Mouse (Mus musculus): ENCODE measurements around the gene Samd4b. TPM values are rescaled to one million over a fixed set of nuclear protein-coding genes. Genes with fewer than 3 reads are reported as not detected.
"Not testable (repeated sequence)": the region's sequence is repeated elsewhere in the genome, so short reads cannot be mapped to it uniquely, and the experiment has no call there.

The Samd4b gene
- total and polyA plus RNA-seq, 2 experiments from 2014 or later: 19.7 to 60.5 TPM

DNA sequence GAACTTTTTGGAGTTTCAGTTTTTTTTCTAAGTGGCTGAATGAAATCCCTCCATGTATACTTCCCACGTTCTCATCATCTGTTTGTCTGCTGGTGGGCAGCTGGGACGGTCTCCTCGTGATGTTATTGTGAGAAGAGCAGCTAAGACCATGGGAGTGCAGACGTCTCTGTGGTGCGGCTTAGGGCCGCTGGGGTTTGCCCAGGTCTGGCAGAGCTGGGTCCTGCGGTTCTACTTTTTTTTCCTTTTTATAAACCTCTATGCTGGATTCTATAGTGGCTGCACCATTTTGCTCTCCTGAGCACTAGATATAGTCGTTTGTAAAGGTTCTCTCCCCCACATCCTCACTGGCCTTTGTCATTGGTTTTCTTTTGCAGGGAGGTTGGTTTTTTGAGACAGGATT lies 86.5 kb downstream of the Samd4b start:
- no peak for TF ChIP-seq CTCF (IDR thresholded peaks at IDR 0.05; ENCODE audit: low read depth)
- no peaks in the 10 kb centered on the region for H3K9me3 ChIP-seq (ENCODE audit: low read length)
- no peak overlapping the region for H3K4me2 ChIP-seq (ENCODE audit: low read depth, low read length)
- ATAC-seq (no peak), DNase-seq (ENCODE audit: low spot score) (no peak)
- H3K4me1 ChIP-seq (ENCODE audit: insufficient read depth, low read length): no peaks in the 10 kb centered on the region
- H3K9ac ChIP-seq (replicated peaks; ENCODE audit: low read length): no peak overlapping the region
- WGBS: 68% methylated on average over 8 of the region's 8 CpGs
- no peak overlapping the region for H3K27ac ChIP-seq
- H3K4me3 ChIP-seq (ENCODE audit: low read length): no peak overlapping the region
- no peaks in the 10 kb centered on the region for H3K27me3 ChIP-seq (ENCODE audit: insufficient read depth, low read length)
- no peaks in the 10 kb centered on the region for H3K36me3 ChIP-seq (ENCODE audit: insufficient read depth, low read length)

DNA sequence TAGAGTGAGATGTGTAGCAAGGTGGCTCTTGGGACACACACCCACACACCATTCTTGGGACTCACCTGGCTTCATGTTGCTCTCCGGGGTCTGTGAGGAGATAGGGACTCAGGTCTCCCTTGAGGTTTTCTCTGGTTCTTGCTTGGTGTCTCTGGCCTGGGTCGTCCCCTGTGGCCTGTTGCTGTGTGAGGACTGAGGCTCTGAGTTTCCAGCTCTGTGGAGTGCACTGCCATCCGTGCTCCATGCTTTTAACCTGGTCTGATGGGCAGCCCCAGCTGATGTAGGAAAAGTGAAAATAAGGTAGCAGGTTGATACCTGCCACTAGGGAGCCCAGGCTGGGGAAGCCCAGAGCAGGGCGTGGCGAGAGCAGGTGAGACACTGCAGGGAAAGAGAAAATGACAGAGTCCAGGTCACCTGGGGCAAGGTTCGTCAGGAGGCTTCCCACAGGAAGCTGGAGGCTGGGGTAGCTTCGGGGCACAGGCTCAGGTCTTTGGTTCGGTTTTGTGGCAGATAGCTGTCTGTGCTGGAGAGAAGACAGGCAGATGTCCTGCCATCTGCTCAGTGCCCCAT lies 87.5 kb downstream of the Samd4b start, which contains the start of gene Ifnl2:
Gene Ifnl2 (minus strand): TSS at position 51 of the 570 bp plus-strand sequence.
- not testable (repeated sequence) for H3K4me2 ChIP-seq (ENCODE audit: low read depth, low read length); ATAC-seq; H3K9ac ChIP-seq (replicated peaks; ENCODE audit: low read length); H3K9me3 ChIP-seq (ENCODE audit: low read length); H3K36me3 ChIP-seq (ENCODE audit: insufficient read depth, low read length); H3K4me3 ChIP-seq (ENCODE audit: low read length); H3K27me3 ChIP-seq (ENCODE audit: insufficient read depth, low read length); H3K27ac ChIP-seq; H3K4me1 ChIP-seq (ENCODE audit: insufficient read depth, low read length); DNase-seq (ENCODE audit: low spot score)
- WGBS: 62% methylated on average over 8 of the region's 8 CpGs

DNA sequence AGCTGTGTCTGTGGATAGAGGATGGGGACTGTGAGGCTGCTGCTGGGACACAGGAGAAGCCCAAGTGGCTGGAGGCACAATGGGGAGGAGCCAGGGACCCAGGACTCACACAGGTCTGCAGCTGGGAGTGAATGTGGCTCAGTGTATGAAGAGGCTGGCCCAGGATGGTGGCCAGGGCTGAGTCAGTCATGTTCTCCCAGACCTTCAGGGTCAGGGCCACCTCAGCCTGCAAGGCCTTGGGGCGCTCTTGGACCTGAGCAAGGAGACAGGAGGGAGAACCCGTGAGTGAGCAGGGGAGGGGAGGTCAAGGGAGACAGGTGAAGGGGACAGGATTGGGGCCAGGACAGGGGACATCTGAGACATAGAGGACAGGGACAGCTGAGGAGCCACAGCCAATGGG lies 88.8 kb downstream of the Samd4b start:
- not testable (repeated sequence) for H3K9ac ChIP-seq (replicated peaks; ENCODE audit: low read length); H3K9me3 ChIP-seq (ENCODE audit: low read length); ATAC-seq; H3K4me3 ChIP-seq (ENCODE audit: low read length); H3K27ac ChIP-seq; H3K4me2 ChIP-seq (ENCODE audit: low read depth, low read length); H3K27me3 ChIP-seq (ENCODE audit: insufficient read depth, low read length); H3K36me3 ChIP-seq (ENCODE audit: insufficient read depth, low read length); H3K4me1 ChIP-seq (ENCODE audit: insufficient read depth, low read length); DNase-seq (ENCODE audit: low spot score)
- WGBS: no CpG with 5 or more reads among the region's 2 CpGs

DNA sequence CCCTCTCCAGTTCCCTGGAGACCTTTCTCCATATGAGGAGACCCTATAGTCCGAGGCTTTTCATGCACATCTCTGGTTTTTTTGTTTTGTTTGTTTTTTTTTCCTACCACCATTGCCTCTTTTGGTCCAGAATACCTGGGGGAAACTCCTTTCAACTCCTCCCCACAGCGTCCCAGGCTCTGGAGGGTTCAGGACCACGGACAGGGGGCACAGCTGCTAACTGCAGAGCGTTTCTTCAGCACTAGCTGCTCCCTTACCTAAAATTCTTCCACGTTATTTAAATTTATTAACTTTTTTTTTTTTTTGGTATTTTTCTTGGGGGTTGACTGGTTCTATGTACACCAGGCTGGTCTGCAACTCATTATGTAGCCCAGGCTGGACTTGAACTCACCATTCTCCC lies 92.4 kb downstream of the Samd4b start:
- no peak for TF ChIP-seq CTCF (IDR thresholded peaks at IDR 0.05; ENCODE audit: low read depth)
- Histone ChIP-seq H3K27ac (no peak overlapping the region), H3K27me3 (ENCODE audit: insufficient read depth, low read length) (no peaks in the 10 kb centered on the region), H3K4me3 (ENCODE audit: low read length) (no peak overlapping the region), H3K4me2 (ENCODE audit: low read depth, low read length) (no peak overlapping the region), H3K36me3 (ENCODE audit: insufficient read depth, low read length) (no peaks in the 10 kb centered on the region), H3K9ac (replicated peaks; ENCODE audit: low read length) (no peak overlapping the region), H3K4me1 (ENCODE audit: insufficient read depth, low read length) (no peaks in the 10 kb centered on the region), H3K9me3 (ENCODE audit: low read length) (0 out of 2 replicates have a peak, but pooled peaks cover 3% of the 10 kb centered on the region)
- WGBS: 11% methylated on average over 5 of the region's 5 CpGs
- ATAC-seq (no peak), DNase-seq (ENCODE audit: low spot score) (no peak)

DNA sequence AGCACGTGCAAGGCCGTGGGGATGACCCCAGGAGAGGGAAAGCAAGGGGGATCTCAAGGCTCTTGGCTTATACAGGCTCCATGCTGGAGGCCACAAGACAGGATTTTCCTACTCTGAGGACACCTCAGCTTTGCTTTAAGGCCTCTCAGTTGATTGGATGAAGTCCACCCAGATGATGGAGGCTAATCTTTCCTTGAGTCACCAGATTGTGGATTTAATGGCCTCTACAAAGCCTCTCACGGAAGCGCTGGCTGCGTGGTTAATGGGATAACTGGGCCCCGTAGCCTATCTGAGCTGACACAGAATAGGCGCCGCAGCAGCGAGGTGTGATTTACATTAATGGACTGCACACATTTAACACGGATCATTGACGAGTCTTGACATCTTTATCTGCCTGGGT lies 102.5 kb downstream of the Samd4b start:
- 70% methylated on average over 11 of the region's 11 CpGs for WGBS
- Histone ChIP-seq H3K27ac (no peak overlapping the region), H3K4me1 (ENCODE audit: insufficient read depth, low read length) (no peaks in the 10 kb centered on the region), H3K36me3 (ENCODE audit: insufficient read depth, low read length) (no peaks in the 10 kb centered on the region), H3K4me2 (ENCODE audit: low read depth, low read length) (no peak overlapping the region), H3K9ac (replicated peaks; ENCODE audit: low read length) (no peak overlapping the region), H3K4me3 (ENCODE audit: low read length) (no peak overlapping the region), H3K9me3 (ENCODE audit: low read length) (no peaks in the 10 kb centered on the region), H3K27me3 (ENCODE audit: insufficient read depth, low read length) (no peaks in the 10 kb centered on the region)
- ATAC-seq: no peak
- no peak for TF ChIP-seq CTCF (IDR thresholded peaks at IDR 0.05; ENCODE audit: low read depth)
- no peak for DNase-seq (ENCODE audit: low spot score)

DNA sequence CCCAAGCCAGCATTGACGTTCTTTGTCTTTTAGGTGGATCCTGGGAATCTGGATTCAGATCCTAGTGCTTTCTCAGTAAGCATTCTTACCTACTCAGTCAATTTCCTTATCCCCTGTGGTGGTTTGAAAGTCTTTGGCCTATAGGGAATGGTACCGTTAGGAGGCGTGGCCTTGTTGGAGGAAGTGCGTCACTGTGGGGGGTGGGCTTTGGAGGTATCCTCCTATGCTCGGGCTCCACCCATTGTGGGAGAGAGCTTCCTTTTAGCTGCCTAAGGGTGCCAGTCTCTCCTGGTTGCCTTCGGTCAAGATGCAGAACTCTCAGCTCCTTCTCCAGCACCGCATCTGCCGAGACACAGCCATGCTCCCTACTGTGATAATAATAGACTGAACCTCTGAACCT lies 105.6 kb downstream of the Samd4b start:
- ATAC-seq: no peak
- WGBS: 94% methylated on average over 8 of the region's 8 CpGs
- H3K4me3 ChIP-seq (ENCODE audit: low read length): no peak overlapping the region
- no peaks in the 10 kb centered on the region for H3K9me3 ChIP-seq (ENCODE audit: low read length)
- H3K27ac ChIP-seq: no peak overlapping the region
- no peak overlapping the region for H3K9ac ChIP-seq (replicated peaks; ENCODE audit: low read length)
- H3K27me3 ChIP-seq (ENCODE audit: insufficient read depth, low read length): no peaks in the 10 kb centered on the region
- DNase-seq (ENCODE audit: low spot score): no peak
- H3K4me1 ChIP-seq (ENCODE audit: insufficient read depth, low read length): 0 out of 2 replicates have a peak, but pooled peaks cover 7% of the 10 kb centered on the region
- TF ChIP-seq CTCF (IDR thresholded peaks at IDR 0.05; ENCODE audit: low read depth): no peak
- H3K36me3 ChIP-seq (ENCODE audit: insufficient read depth, low read length): no peaks in the 10 kb centered on the region
- H3K4me2 ChIP-seq (ENCODE audit: low read depth, low read length): no peak overlapping the region

DNA sequence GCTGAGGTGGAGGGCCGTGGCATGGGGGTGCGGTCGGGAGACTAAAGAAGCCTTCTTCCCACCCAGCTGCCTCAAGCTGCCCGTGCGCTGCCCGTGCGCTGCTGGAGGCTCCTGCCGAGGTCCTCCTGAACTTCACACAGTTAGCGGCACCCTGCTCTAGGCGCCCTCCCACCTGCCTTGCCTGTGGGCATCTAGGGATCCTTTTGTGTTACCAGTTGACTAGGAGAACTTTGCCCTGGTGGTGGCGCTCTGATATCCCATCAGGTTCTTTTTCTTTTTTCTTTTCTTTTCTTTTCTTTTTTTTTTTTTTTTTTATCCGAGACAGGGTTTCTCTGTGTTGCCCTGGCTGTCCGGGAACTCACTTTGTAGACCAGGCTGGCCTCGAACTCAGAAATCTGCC lies 107.0 kb downstream of the Samd4b start:
- H3K4me2 ChIP-seq (ENCODE audit: low read depth, low read length): peak overlapping the region; percentile 26
- WGBS: 49% methylated on average over 14 of the region's 14 CpGs
- no peak for ATAC-seq

More for the DNA sequence above, 107.0 kb downstream of the Samd4b start:
- H3K4me3 ChIP-seq (ENCODE audit: low read length): no peak overlapping the region
- no peaks in the 10 kb centered on the region for H3K9me3 ChIP-seq (ENCODE audit: low read length)
- no peak overlapping the region for H3K27ac ChIP-seq
- H3K36me3 ChIP-seq (ENCODE audit: insufficient read depth, low read length): no peaks in the 10 kb centered on the region
- DNase-seq (ENCODE audit: low spot score): no peak
- 0 out of 2 replicates have a peak, but pooled peaks cover 7% of the 10 kb centered on the region for H3K4me1 ChIP-seq (ENCODE audit: insufficient read depth, low read length)
- TF ChIP-seq CTCF (IDR thresholded peaks at IDR 0.05; ENCODE audit: low read depth): peak; percentile 8; the same call in 1 of the 2 replicates
- no peak overlapping the region for H3K9ac ChIP-seq (replicated peaks; ENCODE audit: low read length)
- H3K27me3 ChIP-seq (ENCODE audit: insufficient read depth, low read length): no peaks in the 10 kb centered on the region

All from hindbrain, postnatal 0 days (tissue).